Mouse (Mus musculus): ENCODE results near the gene Ptchd4. TPM values are rescaled to one million over a fixed set of nuclear protein-coding genes. Genes with fewer than 3 reads are reported as not detected.

Ptchd4 gene
- polyA plus RNA-seq, 1 experiment from 2014 or later, result not detected

DNA sequence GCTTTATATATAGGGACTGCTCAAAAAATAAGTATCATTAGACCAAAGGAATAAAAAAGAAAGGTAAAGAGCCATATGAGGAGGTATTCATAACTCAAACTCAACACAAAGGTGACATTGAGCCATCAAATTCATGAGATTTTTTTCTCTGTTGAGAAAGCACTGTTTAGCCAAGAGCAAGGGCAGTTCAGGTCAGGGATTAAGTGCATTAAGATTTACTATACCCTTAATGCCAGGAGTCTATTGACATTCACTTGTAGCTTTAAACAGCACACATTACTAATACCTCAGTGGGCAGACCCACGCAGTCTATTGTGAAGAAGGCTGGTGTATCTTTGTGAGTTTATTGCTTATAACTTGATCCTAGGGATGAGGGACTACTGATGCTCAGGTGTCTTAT, 49.0 kb downstream of the Ptchd4 start:
- H3K4me1 ChIP-seq (ENCODE audit: control insufficient read depth, low read depth, low read length), result no peaks in the 10 kb centered on the region
- no peaks in the 10 kb centered on the region for H3K9me3 ChIP-seq (replicated peaks; ENCODE audit: control insufficient read depth, low read length)
- H3K27ac ChIP-seq (ENCODE audit: low read length), result no peak overlapping the region
- no peak overlapping the region for H3K4me3 ChIP-seq (ENCODE audit: low read depth, low read length)
- no peak for ATAC-seq (ENCODE audit: low read depth)
- WGBS (ENCODE audit: insufficient replicate concordance), result 53% methylated on average over 1 of the region's 1 CpGs
- no peaks in the 10 kb centered on the region for H3K36me3 ChIP-seq (ENCODE audit: control insufficient read depth, insufficient read depth)
- no peak overlapping the region for H3K4me2 ChIP-seq (ENCODE audit: low read depth, low read length)
- no peak overlapping the region for H3K9ac ChIP-seq (ENCODE audit: low read depth, low read length)
- no peaks in the 10 kb centered on the region for H3K27me3 ChIP-seq (ENCODE audit: control insufficient read depth, insufficient read depth, low read depth, low read length)

- ATAC-seq (ENCODE audit: low read depth), result no peak
- no peaks in the 10 kb centered on the region for H3K27me3 ChIP-seq (ENCODE audit: control insufficient read depth, insufficient read depth, low read depth, low read length)
- 68% methylated on average over 4 of the region's 4 CpGs for WGBS (ENCODE audit: insufficient replicate concordance)
- no peaks in the 10 kb centered on the region for H3K4me1 ChIP-seq (ENCODE audit: control insufficient read depth, low read depth, low read length)
- no peaks in the 10 kb centered on the region for H3K9me3 ChIP-seq (replicated peaks; ENCODE audit: control insufficient read depth, low read length)
- no peak overlapping the region for H3K4me2 ChIP-seq (ENCODE audit: low read depth, low read length)
- H3K4me3 ChIP-seq (ENCODE audit: low read depth, low read length), result no peak overlapping the region
- H3K27ac ChIP-seq (ENCODE audit: low read length), result no peak overlapping the region
- H3K36me3 ChIP-seq (ENCODE audit: control insufficient read depth, insufficient read depth), result no peaks in the 10 kb centered on the region
- H3K9ac ChIP-seq (ENCODE audit: low read depth, low read length), result no peak overlapping the region
Observed at GRCm38 (mm10) chr17:42374881-42375280, 59.1 kb downstream of the Ptchd4 start.

- H3K27me3 ChIP-seq (ENCODE audit: control insufficient read depth, insufficient read depth, low read depth, low read length), result no peaks in the 10 kb centered on the region
- H3K27ac ChIP-seq (ENCODE audit: low read length), result no peak overlapping the region
- no peak overlapping the region for H3K4me3 ChIP-seq (ENCODE audit: low read depth, low read length)
- H3K4me1 ChIP-seq (ENCODE audit: control insufficient read depth, low read depth, low read length), result no peaks in the 10 kb centered on the region
- H3K36me3 ChIP-seq (ENCODE audit: control insufficient read depth, insufficient read depth), result no peaks in the 10 kb centered on the region
- no peak overlapping the region for H3K4me2 ChIP-seq (ENCODE audit: low read depth, low read length)
- ATAC-seq (ENCODE audit: low read depth), result no peak
- no peaks in the 10 kb centered on the region; the same call in 1 of the 2 replicates for H3K9me3 ChIP-seq (replicated peaks; ENCODE audit: control insufficient read depth, low read length)
- H3K9ac ChIP-seq (ENCODE audit: low read depth, low read length), result no peak overlapping the region
Observed at GRCm38 (mm10) chr17:42393086-42393485, 77.3 kb downstream of the Ptchd4 start.

GRCm38 (mm10) chr17:42395299-42395698, 79.6 kb downstream of the Ptchd4 start:
- Histone ChIP-seq H3K9ac (ENCODE audit: low read depth, low read length) (no peak overlapping the region), H3K9me3 (replicated peaks; ENCODE audit: control insufficient read depth, low read length) (no peaks in the 10 kb centered on the region; the same call in 1 of the 2 replicates), H3K36me3 (ENCODE audit: control insufficient read depth, insufficient read depth) (no peaks in the 10 kb centered on the region), H3K27ac (ENCODE audit: low read length) (no peak overlapping the region), H3K4me1 (ENCODE audit: control insufficient read depth, low read depth, low read length) (no peaks in the 10 kb centered on the region), H3K27me3 (ENCODE audit: control insufficient read depth, insufficient read depth, low read depth, low read length) (no peaks in the 10 kb centered on the region), H3K4me2 (ENCODE audit: low read depth, low read length) (no peak overlapping the region), H3K4me3 (ENCODE audit: low read depth, low read length) (no peak overlapping the region)
- ATAC-seq (ENCODE audit: low read depth), result no peak
- WGBS (ENCODE audit: insufficient replicate concordance), result 56% methylated on average over 3 of the region's 3 CpGs

GRCm38 (mm10) chr17:42418449-42418848, 102.7 kb downstream of the Ptchd4 start:
- Histone ChIP-seq H3K9ac (ENCODE audit: low read depth, low read length) (no peak overlapping the region), H3K4me2 (ENCODE audit: low read depth, low read length) (no peak overlapping the region), H3K9me3 (replicated peaks; ENCODE audit: control insufficient read depth, low read length) (no peaks in the 10 kb centered on the region), H3K36me3 (ENCODE audit: control insufficient read depth, insufficient read depth) (no peaks in the 10 kb centered on the region), H3K27ac (ENCODE audit: low read length) (no peak overlapping the region), H3K4me1 (ENCODE audit: control insufficient read depth, low read depth, low read length) (no peaks in the 10 kb centered on the region), H3K27me3 (ENCODE audit: control insufficient read depth, insufficient read depth, low read depth, low read length) (no peaks in the 10 kb centered on the region), H3K4me3 (ENCODE audit: low read depth, low read length) (no peak overlapping the region)
- ATAC-seq (ENCODE audit: low read depth), result no peak
- WGBS (ENCODE audit: insufficient replicate concordance), result 55% methylated on average over 1 of the region's 1 CpGs

GRCm38 (mm10) chr17:42427961-42428360, 112.2 kb downstream of the Ptchd4 start:
- Histone ChIP-seq H3K4me2 (ENCODE audit: low read depth, low read length) (no peak overlapping the region), H3K9me3 (replicated peaks; ENCODE audit: control insufficient read depth, low read length) (no peaks in the 10 kb centered on the region), H3K9ac (ENCODE audit: low read depth, low read length) (no peak overlapping the region), H3K36me3 (ENCODE audit: control insufficient read depth, insufficient read depth) (no peaks in the 10 kb centered on the region), H3K27ac (ENCODE audit: low read length) (no peak overlapping the region), H3K4me3 (ENCODE audit: low read depth, low read length) (no peak overlapping the region), H3K27me3 (ENCODE audit: control insufficient read depth, insufficient read depth, low read depth, low read length) (no peaks in the 10 kb centered on the region), H3K4me1 (ENCODE audit: control insufficient read depth, low read depth, low read length) (no peaks in the 10 kb centered on the region)
- 33% methylated on average over 1 of the region's 1 CpGs for WGBS (ENCODE audit: insufficient replicate concordance)
- no peak for ATAC-seq (ENCODE audit: low read depth)

- ATAC-seq (ENCODE audit: low read depth), result no peak
- 62% methylated on average over 2 of the region's 2 CpGs for WGBS (ENCODE audit: insufficient replicate concordance)
- H3K9ac ChIP-seq (ENCODE audit: low read depth, low read length), result no peak overlapping the region
Observed at GRCm38 (mm10) chr17:42430380-42430779, 114.6 kb downstream of the Ptchd4 start.

GRCm38 (mm10) chr17:42452235-42452634, 136.5 kb downstream of the Ptchd4 start:
- Histone ChIP-seq H3K4me3 (ENCODE audit: low read depth, low read length) (no peak overlapping the region), H3K36me3 (ENCODE audit: control insufficient read depth, insufficient read depth) (no peaks in the 10 kb centered on the region), H3K27ac (ENCODE audit: low read length) (no peak overlapping the region), H3K27me3 (ENCODE audit: control insufficient read depth, insufficient read depth, low read depth, low read length) (no peaks in the 10 kb centered on the region), H3K9me3 (replicated peaks; ENCODE audit: control insufficient read depth, low read length) (no peaks in the 10 kb centered on the region), H3K4me2 (ENCODE audit: low read depth, low read length) (no peak overlapping the region), H3K4me1 (ENCODE audit: control insufficient read depth, low read depth, low read length) (no peaks in the 10 kb centered on the region), H3K9ac (ENCODE audit: low read depth, low read length) (no peak overlapping the region)
- ATAC-seq (ENCODE audit: low read depth), result no peak
- WGBS (ENCODE audit: insufficient replicate concordance), result 59% methylated on average over 2 of the region's 2 CpGs

More at GRCm38 (mm10) chr17:42430380-42430779, 114.6 kb downstream of the Ptchd4 start:
- Histone ChIP-seq H3K4me2 (ENCODE audit: low read depth, low read length) (no peak overlapping the region), H3K27ac (ENCODE audit: low read length) (no peak overlapping the region), H3K9me3 (replicated peaks; ENCODE audit: control insufficient read depth, low read length) (no peaks in the 10 kb centered on the region), H3K4me1 (ENCODE audit: control insufficient read depth, low read depth, low read length) (no peaks in the 10 kb centered on the region), H3K36me3 (ENCODE audit: control insufficient read depth, insufficient read depth) (no peaks in the 10 kb centered on the region), H3K27me3 (ENCODE audit: control insufficient read depth, insufficient read depth, low read depth, low read length) (no peaks in the 10 kb centered on the region), H3K4me3 (ENCODE audit: low read depth, low read length) (no peak overlapping the region)

DNA sequence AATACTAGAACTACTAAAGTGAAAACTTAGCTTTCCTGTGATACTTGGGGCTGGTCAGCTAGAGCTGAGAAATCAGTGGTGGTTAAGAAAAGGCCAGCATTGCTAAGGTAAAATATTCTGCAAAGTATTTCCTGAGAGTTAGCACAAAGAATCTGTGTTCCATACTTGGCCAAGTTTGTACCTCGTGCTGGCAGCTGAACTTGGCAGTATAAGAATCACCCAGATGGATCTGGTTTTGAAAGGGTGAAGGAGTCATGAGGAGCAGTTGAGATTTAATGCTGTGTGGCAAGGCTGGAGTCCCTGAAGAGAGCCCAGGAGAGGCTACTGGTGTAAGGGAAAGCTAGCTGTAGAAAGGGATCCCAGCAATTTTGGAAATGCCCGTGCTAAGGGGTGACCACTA, 140.7 kb downstream of the Ptchd4 start:
- 50% methylated on average over 2 of the region's 2 CpGs for WGBS (ENCODE audit: insufficient replicate concordance)
- Histone ChIP-seq H3K4me2 (ENCODE audit: low read depth, low read length) (no peak overlapping the region), H3K27me3 (ENCODE audit: control insufficient read depth, insufficient read depth, low read depth, low read length) (no peaks in the 10 kb centered on the region)

DNA sequence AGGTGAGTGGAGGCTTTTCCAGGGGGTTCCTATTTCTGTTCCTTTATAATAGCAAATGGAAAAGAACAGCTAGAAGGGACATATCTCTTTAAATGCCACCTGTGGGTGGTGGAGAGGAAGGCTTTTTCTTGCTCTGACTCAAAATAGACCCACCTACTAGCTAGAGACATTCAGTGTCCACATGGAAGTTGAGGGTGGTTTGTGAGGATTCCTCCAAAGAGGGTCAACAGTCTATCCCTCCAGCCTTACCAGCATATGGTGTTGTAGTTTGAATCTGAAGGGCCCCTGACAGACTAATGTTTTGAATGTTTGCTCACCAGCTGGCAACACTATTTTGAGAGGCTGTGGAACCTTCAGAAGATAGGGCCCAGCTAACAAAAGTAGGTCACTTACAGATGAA, 147.0 kb downstream of the Ptchd4 start:
- no peak overlapping the region for H3K9ac ChIP-seq (ENCODE audit: low read depth, low read length)
- H3K27me3 ChIP-seq (ENCODE audit: control insufficient read depth, insufficient read depth, low read depth, low read length), result no peaks in the 10 kb centered on the region
- no peaks in the 10 kb centered on the region for H3K4me1 ChIP-seq (ENCODE audit: control insufficient read depth, low read depth, low read length)
- H3K36me3 ChIP-seq (ENCODE audit: control insufficient read depth, insufficient read depth), result no peaks in the 10 kb centered on the region
- no peaks in the 10 kb centered on the region for H3K9me3 ChIP-seq (replicated peaks; ENCODE audit: control insufficient read depth, low read length)
- no peak for ATAC-seq (ENCODE audit: low read depth)
- H3K4me2 ChIP-seq (ENCODE audit: low read depth, low read length), result no peak overlapping the region
- no peak overlapping the region for H3K27ac ChIP-seq (ENCODE audit: low read length)
- H3K4me3 ChIP-seq (ENCODE audit: low read depth, low read length), result no peak overlapping the region

More for the DNA sequence above, 140.7 kb downstream of the Ptchd4 start:
- no peak overlapping the region for H3K9ac ChIP-seq (ENCODE audit: low read depth, low read length)
- H3K36me3 ChIP-seq (ENCODE audit: control insufficient read depth, insufficient read depth), result no peaks in the 10 kb centered on the region
- no peaks in the 10 kb centered on the region for H3K9me3 ChIP-seq (replicated peaks; ENCODE audit: control insufficient read depth, low read length)
- H3K4me3 ChIP-seq (ENCODE audit: low read depth, low read length), result no peak overlapping the region
- H3K27ac ChIP-seq (ENCODE audit: low read length), result no peak overlapping the region
- ATAC-seq (ENCODE audit: low read depth), result no peak
- H3K4me1 ChIP-seq (ENCODE audit: control insufficient read depth, low read depth, low read length), result no peaks in the 10 kb centered on the region
